Mouse (Mus musculus): ENCODE data around the gene Selenof.

The Selenof gene

GRCm38 (mm10) chr3:144570047-144570815 lies at the start of gene Selenof, which contains the start of gene Hs2st1:
Gene Selenof, plus strand, starts transcription at chr3:144570304.
Gene Hs2st1, minus strand, starts transcription at chr3:144570181.
- peak; percentile 99 to 100 for DNase-seq (ENCODE audit: low spot score in 2 of 2)

DNA sequence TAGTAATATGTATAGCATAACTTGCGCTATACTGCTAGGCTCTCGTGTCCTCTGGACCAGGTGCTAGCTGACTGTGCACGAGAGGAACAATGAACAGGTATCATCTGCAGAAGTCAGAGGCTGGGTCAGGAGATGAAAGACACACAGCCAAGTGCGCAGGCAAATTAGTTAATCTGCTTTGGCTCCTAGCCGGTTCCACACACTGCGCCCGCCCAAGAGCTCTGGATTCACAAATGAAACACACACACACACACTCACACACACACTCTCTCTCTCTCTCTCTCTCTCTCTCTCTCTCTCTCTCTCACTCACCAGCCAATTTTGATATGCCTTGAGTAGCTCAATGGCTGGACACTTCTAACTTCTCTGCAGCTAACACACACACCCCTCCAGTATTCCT lies 42.2 kb upstream of the Selenof start:
- DNase-seq (ENCODE audit: low spot score in 2 of 2): no peak

GRCm38 (mm10) chr3:144531023-144531422 lies 39.1 kb upstream of the Selenof start:
- peak in 1 of 2 experiments; percentile 6 for DNase-seq (ENCODE audit: low spot score in 2 of 2)

DNA sequence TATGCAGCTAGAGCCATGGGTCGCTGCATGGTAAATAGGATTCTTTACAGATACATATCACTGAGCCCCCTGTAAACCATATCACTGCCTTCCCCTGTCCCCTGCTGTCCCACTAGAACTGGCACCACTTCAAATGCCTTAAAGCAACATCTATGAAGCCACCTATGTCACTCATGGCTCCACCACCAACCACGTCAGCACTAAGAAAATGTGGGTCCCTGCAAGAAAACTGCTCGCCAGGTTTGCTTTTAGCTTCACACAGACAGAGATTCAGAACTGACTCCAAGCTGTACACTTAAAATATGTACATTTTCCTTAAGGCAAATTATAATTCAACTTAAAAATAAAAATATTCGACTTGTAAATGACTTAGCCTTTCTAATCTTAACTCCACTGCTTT lies 35.0 kb upstream of the Selenof start:
- DNase-seq (ENCODE audit: low spot score in 2 of 2): no peak

GRCm38 (mm10) chr3:144537078-144537855 lies 32.8 kb upstream of the Selenof start:
- no peak for DNase-seq (ENCODE audit: low spot score in 2 of 2)

DNA sequence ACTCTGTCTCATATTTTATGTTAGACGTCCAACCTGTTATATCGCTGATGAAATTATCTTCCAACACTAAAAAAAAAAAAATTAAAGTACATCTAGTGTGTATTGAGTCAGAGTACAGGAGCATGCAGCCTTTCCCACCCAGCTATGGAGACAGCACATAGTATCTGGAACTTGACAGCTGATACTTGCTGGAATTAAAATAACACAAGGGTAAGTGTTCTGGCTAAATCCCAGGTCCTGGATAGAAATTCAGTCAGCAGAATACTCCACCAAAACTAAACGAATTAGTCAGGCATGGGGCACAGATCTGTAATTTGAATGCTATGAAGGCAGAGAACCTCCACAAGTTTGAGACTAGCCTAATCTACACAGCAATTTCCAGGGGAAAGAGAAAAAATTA lies 31.1 kb upstream of the Selenof start:
- no peak for DNase-seq (ENCODE audit: low spot score in 2 of 2)

DNA sequence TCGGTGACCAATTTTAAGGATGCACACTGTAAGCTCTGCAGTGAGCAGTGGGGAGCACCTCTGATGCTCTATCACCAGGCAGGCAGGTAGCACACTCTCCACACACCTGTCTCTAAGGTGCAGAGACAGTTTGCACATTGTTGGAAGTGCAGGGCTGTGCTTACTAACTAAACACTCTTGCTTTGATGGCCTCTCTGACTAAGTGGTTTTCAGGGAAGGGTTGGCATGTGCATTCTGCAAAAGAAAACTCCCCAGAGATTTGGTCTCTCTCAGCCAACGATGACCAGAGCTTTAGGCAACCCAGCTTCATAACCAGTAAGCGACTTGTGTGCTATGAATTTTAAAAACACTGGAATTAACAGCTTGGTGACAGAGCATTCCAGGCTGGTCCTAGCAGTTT lies 29.3 kb upstream of the Selenof start:
- DNase-seq (ENCODE audit: low spot score in 2 of 2): no peak

DNA sequence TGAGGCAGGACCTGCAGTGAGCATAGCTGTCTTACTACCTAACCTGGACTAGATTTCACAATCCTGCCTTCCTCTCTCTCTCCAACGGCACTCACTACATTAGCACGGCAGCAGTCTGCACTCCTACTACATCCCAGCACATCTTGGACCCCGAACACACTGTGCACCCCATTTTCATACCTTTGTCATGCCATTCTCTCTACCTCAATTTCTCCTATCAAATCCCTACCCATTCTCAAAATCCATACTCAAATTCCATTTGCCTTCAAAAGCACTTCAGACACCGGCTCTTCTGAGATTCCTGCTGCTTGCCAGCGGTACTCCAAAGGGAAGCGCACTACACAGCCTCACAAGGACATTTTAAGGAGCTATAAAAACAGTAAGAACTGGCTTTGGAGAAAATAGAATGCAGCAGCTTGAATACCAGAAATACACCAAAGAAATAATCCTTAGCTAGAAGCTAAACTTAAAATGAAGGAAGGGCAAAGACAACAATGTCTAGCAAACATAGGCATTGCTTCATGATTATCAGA lies 28.1 kb upstream of the Selenof start:
- DNase-seq (ENCODE audit: low spot score in 2 of 2): no peak

- DNase-seq (ENCODE audit: low spot score in 2 of 2): no peak
Measured at GRCm38 (mm10) chr3:144545152-144545551, 25.0 kb upstream of the Selenof start.

GRCm38 (mm10) chr3:144545832-144546231 lies 24.3 kb upstream of the Selenof start:
- no peak for DNase-seq (ENCODE audit: low spot score in 2 of 2)

DNA sequence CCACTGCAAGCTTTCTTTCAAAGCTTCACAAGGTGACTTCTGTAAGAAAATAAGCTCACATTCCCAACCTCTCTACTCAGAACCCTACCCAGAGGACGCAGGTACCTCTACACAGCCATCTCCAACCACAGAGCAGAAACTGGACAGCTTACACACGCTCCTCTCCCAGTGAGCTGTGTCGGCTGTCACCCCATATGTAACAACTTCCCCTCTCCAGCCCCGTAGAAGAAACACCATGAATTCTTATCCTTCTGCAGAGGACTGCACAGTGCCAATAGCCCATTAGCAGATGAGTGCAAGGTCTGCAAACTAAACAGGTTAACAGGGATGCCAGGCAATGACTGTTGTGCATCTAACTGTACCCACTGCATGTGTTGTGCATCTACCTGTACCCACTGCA lies 23.6 kb upstream of the Selenof start:
- DNase-seq (ENCODE audit: low spot score in 2 of 2): no peak

- no peak for DNase-seq (ENCODE audit: low spot score in 2 of 2)
Measured at GRCm38 (mm10) chr3:144548186-144548845, 21.8 kb upstream of the Selenof start.

DNA sequence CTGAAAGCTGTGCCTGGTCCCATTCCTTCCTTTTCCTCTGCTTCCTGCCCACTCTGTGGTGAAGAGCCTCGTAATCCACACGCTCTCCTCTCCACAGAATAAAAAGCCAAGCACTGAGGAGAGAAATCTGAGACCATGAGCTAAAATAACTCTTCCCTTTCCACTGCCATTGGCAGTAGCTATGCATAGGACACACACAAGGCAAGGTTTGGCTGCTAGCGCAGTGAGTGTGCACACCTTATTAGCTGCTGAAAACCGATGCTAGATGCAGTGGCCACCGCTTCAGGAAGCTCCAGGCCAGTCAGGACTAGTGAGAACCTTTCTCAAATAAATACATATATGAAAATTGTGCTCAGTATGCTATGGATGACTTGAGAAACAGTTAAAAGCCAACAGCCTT lies 20.1 kb upstream of the Selenof start:
- no peak for DNase-seq (ENCODE audit: low spot score in 2 of 2)

- no peak for DNase-seq (ENCODE audit: low spot score in 2 of 2)
Measured at GRCm38 (mm10) chr3:144550659-144551058, 19.4 kb upstream of the Selenof start.

GRCm38 (mm10) chr3:144551416-144551815 lies 18.7 kb upstream of the Selenof start:
- no peak for DNase-seq (ENCODE audit: low spot score in 2 of 2)

DNA sequence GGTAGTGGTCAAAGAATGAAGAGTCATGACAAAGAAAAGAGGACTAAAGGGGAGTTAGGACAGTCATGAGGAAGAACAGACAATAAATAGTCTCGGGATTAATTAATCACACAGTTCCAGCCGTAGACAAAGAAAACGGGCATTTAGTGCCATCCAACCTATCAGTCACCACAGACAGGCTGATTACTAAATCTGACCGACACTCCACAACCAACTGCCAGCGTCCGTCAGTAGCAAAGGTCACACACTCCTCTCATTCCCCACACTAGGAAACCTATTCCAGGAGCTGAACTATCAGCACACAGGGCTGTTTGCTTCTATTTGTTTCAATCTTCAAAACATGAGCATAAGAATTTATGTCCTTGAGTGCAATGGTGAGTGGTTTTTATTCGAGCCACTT lies 16.2 kb upstream of the Selenof start:
- no peak for DNase-seq (ENCODE audit: low spot score in 2 of 2)

GRCm38 (mm10) chr3:144554503-144554902 lies 15.6 kb upstream of the Selenof start:
- no peak for DNase-seq (ENCODE audit: low spot score in 2 of 2)

GRCm38 (mm10) chr3:144555144-144555543 lies 15.0 kb upstream of the Selenof start:
- DNase-seq (ENCODE audit: low spot score in 2 of 2): no peak

- DNase-seq (ENCODE audit: low spot score in 2 of 2): no peak
Measured at GRCm38 (mm10) chr3:144556625-144557324, 13.3 kb upstream of the Selenof start.

- DNase-seq (ENCODE audit: low spot score in 2 of 2): no peak
Measured at GRCm38 (mm10) chr3:144558274-144558673, 11.8 kb upstream of the Selenof start.

GRCm38 (mm10) chr3:144561511-144562250 lies 8.4 kb upstream of the Selenof start:
- peak; percentile 21 to 27 for DNase-seq (ENCODE audit: low spot score in 2 of 2)

Data from spleen, postnatal 36 days (tissue).